Mouse (Mus musculus): ENCODE results near the gene Lin52.

- TF ChIP-seq CTCF (IDR thresholded peaks at IDR 0.05; ENCODE audit: low read depth, low read length) (no peak), POLR2A (IDR thresholded peaks at IDR 0.05; ENCODE audit: borderline replicate concordance, low read depth, low read length) (no peak)
Observed at GRCm38 (mm10) chr12:84450351-84450717, 888 bp upstream of the Lin52 start.

All from bone marrow macrophage, adult 2 months (primary cell).